Mouse (Mus musculus) colon, adult 2 months (tissue): ENCODE measurements around the gene Vmn2r105. TPM values are rescaled to one million over a fixed set of nuclear protein-coding genes. Genes with fewer than 3 reads are reported as not detected.

ENCODE experiments used
- polyA plus RNA-seq: library from polyadenylated mRNA; depleted of rRNA; stranded (reverse); fragments of >200 nt; gene quantifications from 2 replicates; pipeline ENCODE4 v1.2.3, GENCODE M21; 2012; rRNA removed

Gene Vmn2r105
- polyA plus RNA-seq = not detected in 2 replicates

GRCm38 (mm10) chr17:20234952-20235351 lies at the start of gene Vmn2r105:
TSS of gene Vmn2r105 (minus strand) at chr17:20235052.

GRCm38 (mm10) chr17:20182997-20183396 lies 51.9 kb downstream of the Vmn2r105 start, which contains the start of gene Fpr-rs6:
TSS of gene Fpr-rs6 (minus strand) at chr17:20183097.

Other genes starting within 250 kb of the Vmn2r105 start
- gene Vmn2r104, start 186.7 kb downstream of the Vmn2r105 start, polyA plus RNA-seq = not detected in 2 replicates
- not detected in 2 replicates for gene Fpr-rs7, start 120.8 kb downstream of the Vmn2r105 start, polyA plus RNA-seq
- gene Fpr-rs6, start 52.0 kb downstream of the Vmn2r105 start, polyA plus RNA-seq = not detected in 2 replicates
- gene Vmn2r106, start 50.5 kb upstream of the Vmn2r105 start, polyA plus RNA-seq = not detected in 2 replicates
- gene Vmn2r107, start 110.2 kb upstream of the Vmn2r105 start, polyA plus RNA-seq = not detected in 2 replicates
- not detected in 2 replicates for gene Vmn1r224, start 179.1 kb upstream of the Vmn2r105 start, polyA plus RNA-seq
- not detected in 2 replicates for gene Vmn2r108, start 246.3 kb upstream of the Vmn2r105 start, polyA plus RNA-seq